Mouse (Mus musculus) CH12.LX (cell line): ENCODE data around the gene Nr0b2. TPM values are rescaled to one million over a fixed set of nuclear protein-coding genes. Genes with fewer than 3 reads are reported as not detected.

ENCODE experiments used
- DNase-seq: peaks from one replicate; pipeline ENCODE4 v3.0.0-alpha.2; 2013; ENCODE audit errors: extremely low read depth
- H3K27ac ChIP-seq: 2 replicates; pipeline ENCODE4 v1.5.1; 2012; ENCODE audit warnings: low read depth, mild to moderate bottlenecking, control low read depth, moderate library complexity; ENCODE audit not compliant: insufficient read depth
- H3K27me3 ChIP-seq: replicated peaks from 2 replicates; pipeline ENCODE3; 2012; ENCODE audit warnings: inconsistent platforms
- H3K36me3 ChIP-seq, 2 experiments: replicated peaks in 1 of 2; 2 replicates each; pipeline versions ENCODE3 to v1.6.1; 2012; ENCODE audit warnings: inconsistent platforms in 1 of 2, low read length in 1 of 2, mild to moderate bottlenecking in 1 of 2, mixed read lengths in 1 of 2, moderate library complexity in 1 of 2; ENCODE audit not compliant: control insufficient read depth in 1 of 2, insufficient read depth in 1 of 2
- H3K4me1 ChIP-seq, 2 experiments: 2 replicates each; pipeline ENCODE4 v1.6.1; 2012; ENCODE audit warnings: inconsistent platforms in 1 of 2, moderate library complexity in 1 of 2; ENCODE audit not compliant: insufficient read depth in 2 of 2, control insufficient read depth in 1 of 2
- H3K4me2 ChIP-seq: 2 replicates; pipeline ENCODE4 v1.6.1; 2012; ENCODE audit warnings: low read depth, mild to moderate bottlenecking, control low read depth; ENCODE audit not compliant: poor library complexity, insufficient read depth, severe bottlenecking
- H3K4me3 ChIP-seq, 3 experiments: fragments of 150-350 bp in 1 of 3; sonication (generic) in 1 of 3; replicated peaks in 1 of 3; 2 replicates each; pipeline versions ENCODE3 to v1.5.1; 2011 to 2012; ENCODE audit warnings: low read depth in 2 of 3, low read length in 2 of 3, mild to moderate bottlenecking in 2 of 3, moderate library complexity in 2 of 3, control low read depth in 1 of 3, improper control_type of control experiment in 1 of 3, inconsistent platforms in 1 of 3, mixed read lengths in 1 of 3; ENCODE audit not compliant: poor library complexity in 1 of 3
- H3K79me2 ChIP-seq: replicated peaks from 2 replicates; pipeline ENCODE4 v1.6.1; 2012; ENCODE audit warnings: mild to moderate bottlenecking, moderate library complexity; ENCODE audit not compliant: control insufficient read depth, poor library complexity, insufficient read depth, severe bottlenecking; ENCODE audit errors: extremely low read depth
- H3K9ac ChIP-seq: 2 replicates; pipeline ENCODE4 v1.6.1; 2012; ENCODE audit warnings: low read depth, mild to moderate bottlenecking, control low read depth, moderate library complexity; ENCODE audit not compliant: insufficient read depth
- H3K9me3 ChIP-seq: replicated peaks from 2 replicates; pipeline ENCODE3; 2012; ENCODE audit warnings: low read length, inconsistent platforms, mixed read lengths
- CHD1 ChIP-seq: IDR thresholded peaks from 2 replicates; pipeline ENCODE4 v1.6.1; 2012; ENCODE audit warnings: low read depth, low read length, improper control_type of control experiment, inconsistent platforms
- CHD2 ChIP-seq: IDR thresholded peaks from 2 replicates; pipeline ENCODE4 v1.6.1; 2011; ENCODE audit warnings: low read length, improper control_type of control experiment
- E2F4 ChIP-seq: IDR thresholded peaks from 2 replicates; pipeline ENCODE4 v1.6.1; 2011; ENCODE audit warnings: low read depth, low read length, improper control_type of control experiment; ENCODE audit not compliant: insufficient replicate concordance
- ELF1 ChIP-seq: IDR thresholded peaks from 2 replicates; pipeline ENCODE4 v1.6.1; 2014; ENCODE audit warnings: low read depth, mild to moderate bottlenecking, inconsistent platforms, low read length, improper control_type of control experiment
- ETS1 ChIP-seq: conservative IDR thresholded peaks from 2 replicates; pipeline ENCODE4 v1.6.1; 2012; ENCODE audit warnings: low read depth, mild to moderate bottlenecking, inconsistent platforms, low read length, improper control_type of control experiment, moderate library complexity
- HCFC1 ChIP-seq: IDR thresholded peaks from 2 replicates; pipeline ENCODE4 v1.6.1; 2012; ENCODE audit warnings: low read depth, mild to moderate bottlenecking, inconsistent platforms, low read length, improper control_type of control experiment
- IRF4 ChIP-seq: IDR thresholded peaks from 2 replicates; pipeline ENCODE4 v1.6.1; 2014; ENCODE audit warnings: low read depth, mild to moderate bottlenecking, inconsistent platforms, low read length, improper control_type of control experiment
- JUN ChIP-seq: IDR thresholded peaks from 2 replicates; pipeline ENCODE4 v1.6.1; 2011; ENCODE audit warnings: low read depth, mild to moderate bottlenecking, low read length, improper control_type of control experiment, moderate library complexity; ENCODE audit not compliant: insufficient read depth
- KAT2A ChIP-seq: IDR thresholded peaks from 2 replicates; pipeline ENCODE4 v1.6.1; 2012; ENCODE audit warnings: low read length, improper control_type of control experiment, inconsistent platforms; ENCODE audit not compliant: insufficient replicate concordance
- MAX ChIP-seq: IDR thresholded peaks from 2 replicates; pipeline ENCODE4 v1.6.1; 2011; ENCODE audit warnings: low read length, improper control_type of control experiment
- MAZ ChIP-seq: IDR thresholded peaks from 2 replicates; pipeline ENCODE4 v1.6.1; 2012; ENCODE audit warnings: low read depth, mild to moderate bottlenecking, inconsistent platforms, low read length, improper control_type of control experiment, moderate library complexity
- MEF2A ChIP-seq: IDR thresholded peaks from 2 replicates; pipeline ENCODE4 v1.6.1; 2014; ENCODE audit warnings: low read depth, mild to moderate bottlenecking, inconsistent platforms, low read length, improper control_type of control experiment, borderline replicate concordance
- MXI1 ChIP-seq: IDR thresholded peaks from 2 replicates; pipeline ENCODE4 v1.6.1; 2011; ENCODE audit warnings: mild to moderate bottlenecking, low read depth, low read length, improper control_type of control experiment
- NRF1 ChIP-seq: IDR thresholded peaks from 2 replicates; pipeline ENCODE4 v1.6.1; 2014; ENCODE audit warnings: low read depth, mild to moderate bottlenecking, inconsistent platforms, low read length, improper control_type of control experiment, moderate library complexity
- PAX5 ChIP-seq: IDR thresholded peaks from 2 replicates; pipeline ENCODE4 v1.6.1; 2012; ENCODE audit warnings: low read length, inconsistent platforms, mixed read lengths
- POLR2A ChIP-seq: IDR thresholded peaks from 2 replicates; pipeline ENCODE4 v1.6.1; 2011; ENCODE audit warnings: low read depth, mild to moderate bottlenecking, improper control_type of control experiment, low read length
- POLR2AphosphoS2 ChIP-seq: IDR thresholded peaks from 2 replicates; pipeline ENCODE4 v1.6.1; 2011; ENCODE audit warnings: low read depth, low read length, improper control_type of control experiment
- RAD21 ChIP-seq: IDR thresholded peaks from 2 replicates; pipeline ENCODE4 v1.6.1; 2011; ENCODE audit warnings: low read depth, mild to moderate bottlenecking, low read length, improper control_type of control experiment, moderate library complexity
- SIN3A ChIP-seq: IDR thresholded peaks from 2 replicates; pipeline ENCODE4 v1.6.1; 2012; ENCODE audit warnings: low read length, improper control_type of control experiment, inconsistent platforms
- SMC3 ChIP-seq: IDR thresholded peaks from 2 replicates; pipeline ENCODE4 v1.6.1; 2011; ENCODE audit warnings: low read depth, low read length, improper control_type of control experiment
- TCF12 ChIP-seq: IDR thresholded peaks from 2 replicates; pipeline ENCODE4 v1.6.1; 2014; ENCODE audit warnings: low read depth, mild to moderate bottlenecking, inconsistent platforms, low read length, improper control_type of control experiment
- USF1 ChIP-seq: IDR thresholded peaks from 2 replicates; pipeline ENCODE4 v1.6.1; 2014; ENCODE audit warnings: low read depth, mild to moderate bottlenecking, inconsistent platforms, low read length, improper control_type of control experiment
- USF2 ChIP-seq: conservative IDR thresholded peaks from 2 replicates; pipeline ENCODE4 v1.6.1; 2011; ENCODE audit warnings: low read depth, low read length, improper control_type of control experiment
- ZC3H11A ChIP-seq: IDR thresholded peaks from 2 replicates; pipeline ENCODE4 v1.6.1; 2012; ENCODE audit warnings: low read depth, mild to moderate bottlenecking, inconsistent platforms, low read length, improper control_type of control experiment
- ZMIZ1 ChIP-seq: IDR thresholded peaks from 2 replicates; pipeline ENCODE4 v1.6.1; 2012; ENCODE audit warnings: low read depth, mild to moderate bottlenecking, inconsistent platforms, low read length, improper control_type of control experiment
- ZNF384 ChIP-seq: IDR thresholded peaks from 2 replicates; pipeline ENCODE4 v1.6.1; 2012; ENCODE audit warnings: low read depth, low read length, improper control_type of control experiment, inconsistent platforms
- dilution Hi-C: fragments of 300-500 bp; cut with MboI; formaldehyde crosslinking; loops from 2 replicates; pipeline ENCODE4 v1.14.3; 2020; ENCODE audit warnings: low sequenced_read_pairs; ENCODE audit not compliant: extremely low pct_unique_long_range_greater_than_20kb, extremely low pct_ligation_motif_present
- in situ Hi-C: fragments of 300-500 bp; cut with MboI; formaldehyde crosslinking; loops from 3 replicates; pipeline ENCODE4 v1.14.3; 2019; ENCODE audit warnings: low sequenced_read_pairs, low pct_ligation_motif_present, low pct_unique_long_range_greater_than_20kb, mixed read lengths
- polyA plus RNA-seq: library from polyadenylated mRNA; unstranded; fragments of >175 nt; gene quantifications from 2 replicates; pipeline ENCODE4 v1.2.1, GENCODE M21; 2012; ENCODE audit warnings: low read depth; ENCODE audit not compliant: insufficient read length
- total RNA-seq, 2 experiments: library from RNA; depleted of rRNA; stranded (reverse); fragments of 300-350 nt in 1 of 2; fragments of >200 nt in 1 of 2; gene quantifications; 2 replicates each; pipeline ENCODE4 v1.2.3; 2012 to 2014

The Nr0b2 gene
- total and polyA plus RNA-seq, 3 experiments = not detected

DNA sequence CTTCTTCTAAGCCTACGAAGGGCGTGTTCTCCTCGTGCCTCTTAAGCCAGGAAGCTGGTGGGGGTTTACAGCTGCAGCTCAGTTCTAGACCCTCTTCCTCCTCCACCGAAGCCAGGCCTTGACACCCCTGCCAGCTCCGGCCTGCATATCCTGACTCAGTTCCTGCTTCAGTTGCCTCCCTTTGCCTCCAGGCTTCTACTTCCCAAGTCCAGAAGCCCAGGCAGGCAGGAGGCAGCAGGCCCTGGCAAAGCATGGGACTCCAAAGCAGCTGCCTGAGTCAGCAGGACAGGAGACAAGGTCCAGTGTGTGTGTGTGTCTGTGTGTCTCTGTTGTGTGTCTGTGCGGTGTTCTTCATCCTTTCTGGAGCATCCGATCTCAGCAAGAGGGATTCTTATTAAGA lies 51.0 kb downstream of the Nr0b2 start:
- Histone ChIP-seq H3K79me2 (no peaks in the 10 kb centered on the region), H3K27ac (no peak overlapping the region), H3K9me3 (no peaks in the 10 kb centered on the region), H3K36me3 (peaks cover 29 to 73% of the 10 kb centered on the region in 2 experiments), H3K4me2 (no peak overlapping the region), H3K9ac (no peak overlapping the region), H3K4me3 (no peak overlapping the region), H3K27me3 (no peaks in the 10 kb centered on the region), H3K4me1 (peaks cover 3 to 18% of the 10 kb centered on the region in 2 experiments)
- DNase-seq = no peak
- in situ Hi-C loops = no loop called here
- dilution Hi-C loops = no loop called here
- TF ChIP-seq USF1 (no peak), SMC3 (no peak), MAX (no peak), CHD2 (no peak), SIN3A (no peak), RAD21 (no peak), MXI1 (no peak), JUN (no peak), NRF1 (no peak), HCFC1 (no peak), ZNF384 (no peak), ETS1 (no peak), POLR2AphosphoS2 (no peak), CHD1 (no peak), E2F4 (no peak), TCF12 (no peak), MAZ (no peak)

DNA sequence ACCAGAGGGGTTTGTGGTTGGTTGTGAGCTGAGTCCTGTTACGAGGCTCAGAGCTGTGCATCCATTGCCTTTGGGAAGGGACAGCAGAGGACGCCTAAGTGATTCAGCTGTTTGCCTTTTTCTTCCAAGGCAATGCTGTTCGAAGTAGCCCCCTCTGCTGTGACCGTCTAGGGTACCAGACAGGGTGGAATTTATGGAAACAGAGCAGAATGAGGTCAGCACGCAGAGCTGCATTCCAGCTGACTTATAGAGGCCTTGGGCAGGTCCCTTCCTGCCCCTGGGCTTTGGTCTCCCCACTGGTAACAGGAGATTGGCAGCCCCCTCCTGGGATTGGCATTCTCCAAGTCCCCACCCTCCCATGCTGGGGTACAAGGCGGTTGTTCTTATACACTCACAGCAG lies 51.7 kb downstream of the Nr0b2 start:
- H3K36me3 ChIP-seq = peaks cover 29 to 79% of the 10 kb centered on the region in 2 experiments
- in situ Hi-C loops (no loop called here), dilution Hi-C loops (no loop called here)
- no peaks in the 10 kb centered on the region for H3K27me3 ChIP-seq
- no peak overlapping the region for H3K4me2 ChIP-seq
- no peak overlapping the region for H3K9ac ChIP-seq
- DNase-seq = no peak
- TF ChIP-seq USF2 = no peak
- TF ChIP-seq E2F4 = no peak
- TF ChIP-seq SMC3 = no peak
- TF ChIP-seq TCF12 = no peak
- TF ChIP-seq ELF1 = no peak
- no peak for TF ChIP-seq POLR2A
- no peak for TF ChIP-seq ZC3H11A
- no peak for TF ChIP-seq ETS1
- TF ChIP-seq ZMIZ1 = no peak
- TF ChIP-seq MXI1 = no peak
- no peak for TF ChIP-seq MEF2A
- TF ChIP-seq CHD2 = no peak
- TF ChIP-seq PAX5 = no peak
- no peak for TF ChIP-seq IRF4
- TF ChIP-seq KAT2A = no peak
- TF ChIP-seq MAZ = no peak
- no peaks in the 10 kb centered on the region for H3K9me3 ChIP-seq
- H3K79me2 ChIP-seq = no peaks in the 10 kb centered on the region
- H3K27ac ChIP-seq = no peak overlapping the region
- H3K4me1 ChIP-seq = peaks cover 3 to 23% of the 10 kb centered on the region in 2 experiments
- no peak overlapping the region for H3K4me3 ChIP-seq
